Mouse (Mus musculus) telencephalon, adult 2 months (tissue): Measurements from ENCODE around the gene Zfp296.
"Not testable (repeated sequence)": the region's sequence is repeated elsewhere in the genome, so short reads cannot be mapped to it uniquely, and the experiment has no call there.

Experiments used
- DNase-seq: peaks from one replicate; pipeline ENCODE4 v3.0.0-alpha.2; 2011; ENCODE audit warnings: low read depth, low spot score

Gene Zfp296

DNA sequence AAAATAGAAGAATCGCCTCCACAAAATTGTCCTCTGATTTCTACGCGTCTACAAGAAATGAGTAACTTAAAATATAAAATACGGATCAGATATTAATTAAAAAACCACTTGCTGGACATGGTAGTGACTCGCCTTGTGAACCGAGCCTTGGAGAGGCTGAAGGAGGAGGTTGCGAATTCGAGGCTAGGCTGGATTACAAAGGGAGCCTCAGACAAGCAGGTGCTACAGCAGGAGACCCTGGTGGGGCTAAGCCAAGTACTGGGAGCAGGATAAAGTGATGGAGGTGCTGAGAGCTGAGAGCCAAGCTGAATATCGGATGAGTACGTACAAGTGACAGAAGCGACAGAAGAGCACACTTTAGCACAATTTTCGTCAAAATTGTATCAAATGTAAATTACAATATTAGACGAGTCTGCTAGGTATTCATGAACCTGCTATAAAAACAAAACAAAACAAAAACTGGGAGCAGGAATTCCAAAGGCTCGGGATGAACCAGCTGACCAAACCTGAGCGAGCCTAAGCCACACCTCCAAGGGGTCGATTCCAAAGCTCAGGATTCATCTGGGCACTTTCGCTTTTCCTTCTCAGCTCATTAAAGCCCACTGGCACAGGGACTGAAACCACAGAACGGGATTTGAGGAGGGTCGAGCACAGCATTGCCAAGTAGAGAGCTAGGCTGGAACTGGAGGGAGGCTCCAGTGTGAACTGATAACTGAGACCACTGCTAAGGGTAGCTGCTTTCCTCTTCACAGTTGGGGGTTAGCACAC lies 14.3 kb upstream of the Zfp296 start, which contains the start of gene Ppp1r37:
Gene Ppp1r37, minus strand, starts transcription at position 434 of the 768 bp plus-strand sequence.
- no peak for DNase-seq

DNA sequence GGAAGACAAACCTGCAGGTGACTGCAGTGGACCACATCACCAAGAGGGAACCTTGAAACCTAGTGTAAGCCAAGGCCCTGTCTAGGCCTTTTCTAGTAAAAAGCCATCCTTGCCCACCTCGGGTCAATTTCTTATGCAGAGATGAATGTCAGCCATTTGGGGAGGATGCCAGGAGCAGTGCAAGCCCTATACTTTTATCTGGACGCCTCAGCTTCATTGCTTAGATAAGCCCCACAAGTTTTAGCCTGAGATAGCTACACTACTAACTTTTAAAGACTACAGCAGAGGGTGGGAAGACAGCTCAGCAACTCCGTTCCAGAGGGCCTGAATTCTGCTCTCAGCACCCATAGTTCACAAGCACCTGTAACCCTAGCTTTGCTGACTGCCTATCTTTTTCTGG lies 13.2 kb upstream of the Zfp296 start:
- no peak for DNase-seq

DNA sequence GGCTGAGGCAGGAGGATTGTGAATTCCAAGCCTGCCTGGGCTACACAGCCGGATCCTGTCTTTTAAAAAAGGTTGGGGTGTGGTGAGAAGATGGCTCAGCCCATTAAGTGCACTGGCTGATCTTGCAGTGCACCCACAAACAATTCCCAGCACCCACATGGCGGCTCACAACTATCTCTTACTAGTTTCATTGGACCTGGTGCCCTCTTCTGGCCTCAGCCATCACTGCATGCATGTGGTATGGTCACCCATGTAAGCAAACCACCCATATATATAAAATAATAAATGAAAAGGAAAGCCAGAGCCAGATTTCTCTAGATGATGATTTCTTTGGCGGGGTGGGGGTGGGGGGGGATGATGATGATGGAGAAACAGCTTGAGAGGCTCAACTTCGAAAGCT lies 12.6 kb upstream of the Zfp296 start:
- no peak for DNase-seq

DNA sequence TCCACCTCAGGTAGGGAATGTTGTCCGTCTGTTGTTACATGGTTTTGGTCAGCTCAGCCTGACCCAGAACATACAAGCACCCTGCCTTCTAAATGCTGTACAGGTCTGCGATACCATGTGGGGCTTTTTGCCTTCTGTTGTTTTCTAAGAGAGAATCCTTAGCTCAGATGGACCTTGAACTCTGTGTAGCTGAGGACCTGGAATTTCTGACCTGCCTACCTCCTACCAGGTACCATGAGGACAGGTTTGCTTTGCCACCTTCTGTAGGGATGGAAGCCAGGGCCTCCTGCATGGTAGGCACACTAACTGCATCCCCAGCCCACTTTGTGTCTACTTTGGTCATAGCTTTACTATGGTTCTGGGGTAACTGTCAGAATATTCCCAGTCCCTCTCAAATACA lies 11.3 kb upstream of the Zfp296 start:
- no peak for DNase-seq

DNA sequence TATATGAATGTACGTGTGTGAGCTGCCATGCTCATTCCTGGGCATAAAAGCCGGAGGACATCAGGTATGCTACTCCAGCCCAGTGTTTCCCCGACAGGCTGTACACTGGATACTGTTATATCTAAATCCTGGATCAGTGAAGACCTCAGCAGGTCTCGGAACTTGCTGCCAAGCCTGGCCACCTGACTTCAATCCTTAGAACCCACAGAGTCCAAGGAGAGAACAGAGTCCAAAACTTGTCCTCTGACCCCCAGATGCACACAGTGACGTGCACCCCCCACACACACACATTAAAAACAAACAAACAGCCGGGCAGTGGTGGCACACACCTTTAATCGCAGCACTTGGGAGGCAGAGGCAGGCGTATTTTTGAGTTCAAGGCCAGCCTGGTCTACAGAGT lies 9.7 kb upstream of the Zfp296 start:
- DNase-seq: no peak

DNA sequence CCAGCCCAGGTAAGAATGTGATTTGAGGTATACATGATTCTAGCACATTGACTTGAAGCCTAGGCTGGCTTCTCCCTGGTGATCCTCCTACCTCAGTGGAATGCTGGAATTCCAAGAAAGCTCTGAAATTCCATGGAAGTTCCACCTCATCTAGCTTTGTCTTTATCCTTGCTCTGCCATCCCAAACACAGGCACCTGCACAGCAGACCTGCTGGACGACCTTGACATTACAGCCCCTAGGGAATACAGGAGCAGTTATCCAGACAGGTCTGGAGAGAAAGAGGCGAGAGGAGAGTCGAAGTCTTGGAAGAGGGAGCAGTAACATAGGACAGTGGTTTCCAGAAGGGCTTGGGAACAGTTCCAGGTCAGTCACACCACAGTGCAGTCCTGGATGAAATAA lies 7.4 kb upstream of the Zfp296 start:
- no peak for DNase-seq

DNA sequence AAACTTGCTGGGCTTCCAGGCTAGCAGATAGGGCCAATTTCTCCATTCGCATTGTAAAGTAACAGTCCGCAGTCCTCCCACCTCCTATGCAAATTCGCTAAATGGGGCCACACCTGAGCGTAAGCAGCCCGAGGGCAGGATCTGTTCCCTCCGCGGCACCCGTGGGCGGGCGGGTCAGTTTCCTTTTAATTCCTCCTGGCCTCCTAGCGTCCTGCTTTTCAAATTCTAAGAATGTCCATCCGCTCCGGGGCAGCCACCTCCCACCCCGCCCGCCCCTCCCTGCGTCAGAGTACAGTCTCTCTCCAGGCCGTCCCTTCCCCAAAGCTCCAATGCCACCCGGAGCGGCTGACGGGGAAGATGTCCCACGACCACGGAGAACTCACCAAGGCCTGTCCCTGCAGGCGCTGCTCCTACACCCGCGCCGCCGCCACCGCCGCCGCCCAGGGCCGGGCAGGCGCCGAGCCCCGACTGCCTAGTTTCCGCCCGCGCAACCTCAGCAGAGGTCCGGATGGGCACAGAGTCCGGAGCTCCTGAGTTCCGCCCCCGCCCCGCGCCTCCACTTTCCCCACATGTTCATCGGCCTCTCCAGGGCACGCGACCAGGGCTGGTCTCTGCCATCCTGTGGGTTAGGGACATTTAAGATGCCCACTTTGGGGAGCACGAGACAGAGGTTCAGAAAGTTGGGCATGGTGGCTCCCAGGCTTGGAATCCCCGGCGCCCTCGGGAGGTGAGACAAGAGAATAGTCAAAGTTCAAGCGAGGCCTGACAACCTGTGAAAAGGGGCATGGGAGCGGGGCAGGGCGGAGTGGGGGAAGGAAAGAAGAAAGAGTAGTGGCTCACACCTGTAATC lies 3.9 kb upstream of the Zfp296 start:
- DNase-seq: no peak

DNA sequence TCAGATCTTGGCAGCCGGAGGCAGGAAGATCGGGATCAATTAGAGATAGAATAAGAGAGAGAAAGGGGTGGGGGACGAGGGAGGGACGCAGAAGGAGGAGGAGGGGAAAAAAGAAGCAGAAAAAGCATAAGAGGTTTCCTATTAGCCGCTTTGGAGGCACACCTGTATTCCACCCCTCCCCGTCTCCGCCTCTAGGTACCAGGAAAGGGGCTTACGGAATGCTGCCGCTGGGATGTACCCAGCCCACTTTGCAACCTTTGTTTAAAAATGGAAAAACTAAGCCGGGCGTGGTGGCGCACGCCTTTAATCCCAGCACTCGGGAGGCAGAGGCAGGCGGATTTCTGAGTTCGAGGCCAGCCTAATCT lies 3.3 kb upstream of the Zfp296 start:
- DNase-seq: no peak

DNA sequence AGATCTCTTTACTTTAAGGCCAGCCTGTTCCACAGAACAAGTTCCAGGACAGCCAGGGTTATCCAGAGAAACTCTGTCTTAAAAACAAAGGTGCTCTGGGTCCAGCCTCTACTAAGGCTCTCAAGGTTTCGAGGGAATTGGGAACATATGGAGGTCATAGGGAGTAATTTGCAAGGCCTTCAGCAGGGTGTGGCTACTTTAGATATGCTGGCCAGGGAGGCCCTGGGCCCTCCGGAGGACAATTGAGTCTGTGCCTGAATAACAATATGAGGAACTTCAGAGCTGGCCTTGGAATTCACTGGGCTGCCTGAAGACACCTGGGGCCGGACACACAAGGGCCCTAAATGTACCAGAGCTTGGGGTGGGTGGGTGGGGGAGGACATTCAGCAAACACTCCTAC lies 1.5 kb upstream of the Zfp296 start:
- DNase-seq: no peak

DNA sequence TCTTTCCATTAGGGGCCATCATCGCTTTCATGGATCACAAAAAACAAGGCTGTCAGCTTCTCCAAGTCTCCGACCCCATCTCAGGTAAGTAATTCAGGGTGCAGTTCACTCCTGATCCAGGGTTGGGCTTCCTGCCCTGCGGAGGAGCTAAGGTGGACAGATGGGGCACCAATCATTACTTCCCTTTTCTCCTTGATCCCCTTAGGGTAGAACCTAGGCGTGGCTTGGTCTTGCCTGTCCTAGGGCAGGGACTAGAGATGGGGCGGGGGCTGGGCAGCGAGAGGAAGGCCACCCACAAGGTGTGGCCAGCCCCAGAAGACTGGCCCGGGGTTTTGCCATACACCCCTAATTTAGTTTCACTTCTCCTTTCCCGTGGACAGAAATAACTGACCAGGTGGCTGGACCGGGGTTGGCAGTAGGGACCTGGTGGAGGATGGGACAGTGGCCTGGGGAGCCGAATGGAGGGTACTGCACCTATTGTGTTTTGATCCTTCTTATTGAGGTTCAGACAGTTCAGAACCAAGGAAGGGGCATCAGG lies 859 bp downstream of the Zfp296 start:
- DNase-seq: no peak

DNA sequence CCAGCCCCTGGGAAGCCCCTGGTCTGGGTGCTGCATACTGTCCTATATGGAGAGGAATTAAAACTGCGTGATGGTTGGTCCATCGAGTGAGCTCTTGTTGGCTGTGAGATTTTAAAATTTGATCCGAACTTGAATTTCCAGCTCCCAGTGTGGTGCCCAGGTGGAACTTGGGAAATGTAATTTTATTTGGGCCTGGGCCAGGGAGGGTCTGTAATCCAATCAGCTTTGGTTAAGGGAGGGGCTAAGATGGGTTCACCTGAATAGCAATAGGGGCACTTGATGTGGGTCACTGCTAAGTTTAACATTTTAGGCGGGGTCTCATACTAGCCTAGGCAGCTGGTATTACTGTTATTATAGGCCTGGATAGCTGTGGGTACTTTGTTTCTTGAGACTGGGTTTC lies 1.3 kb downstream of the Zfp296 start:
- no peak for DNase-seq

DNA sequence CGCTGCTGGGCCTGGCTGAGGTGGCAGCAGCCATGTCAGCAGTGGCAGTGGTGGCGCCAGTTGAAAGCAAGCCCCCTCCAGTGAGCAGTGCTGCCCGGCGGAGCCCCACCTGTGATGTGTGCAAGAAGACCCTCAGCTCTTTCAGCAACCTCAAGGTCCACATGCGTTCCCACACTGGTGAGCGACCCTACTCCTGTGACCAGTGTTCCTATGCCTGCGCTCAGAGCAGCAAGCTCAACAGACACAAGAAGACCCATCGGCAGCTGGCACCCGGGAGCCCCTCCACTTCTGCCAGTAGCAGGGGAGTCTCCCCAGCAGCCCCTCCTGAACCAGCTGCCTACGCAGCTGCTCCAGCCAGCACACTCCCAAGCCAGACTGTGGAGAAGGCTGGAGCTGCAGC lies 2.7 kb downstream of the Zfp296 start:
- no peak for DNase-seq

DNA sequence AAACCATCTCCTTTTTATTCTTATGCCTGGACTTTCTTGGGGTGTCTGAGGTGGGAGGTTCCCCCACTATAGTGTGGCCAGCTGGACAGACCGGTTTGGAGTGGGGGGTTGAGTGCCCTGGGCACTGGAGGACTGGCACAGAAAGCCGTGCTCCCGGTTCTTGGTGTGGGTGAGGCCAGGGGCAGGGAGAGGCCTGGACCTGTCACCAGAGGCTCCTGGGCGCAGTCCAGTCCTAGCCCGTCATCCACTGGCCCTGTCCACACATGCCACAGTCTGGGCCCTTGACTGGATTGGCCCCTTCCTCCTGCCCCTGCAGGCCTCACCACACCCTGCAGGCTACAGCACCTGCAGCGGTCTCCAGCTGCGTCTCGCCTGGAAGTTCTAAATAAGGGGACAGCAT lies 3.5 kb downstream of the Zfp296 start:
- DNase-seq: no peak

DNA sequence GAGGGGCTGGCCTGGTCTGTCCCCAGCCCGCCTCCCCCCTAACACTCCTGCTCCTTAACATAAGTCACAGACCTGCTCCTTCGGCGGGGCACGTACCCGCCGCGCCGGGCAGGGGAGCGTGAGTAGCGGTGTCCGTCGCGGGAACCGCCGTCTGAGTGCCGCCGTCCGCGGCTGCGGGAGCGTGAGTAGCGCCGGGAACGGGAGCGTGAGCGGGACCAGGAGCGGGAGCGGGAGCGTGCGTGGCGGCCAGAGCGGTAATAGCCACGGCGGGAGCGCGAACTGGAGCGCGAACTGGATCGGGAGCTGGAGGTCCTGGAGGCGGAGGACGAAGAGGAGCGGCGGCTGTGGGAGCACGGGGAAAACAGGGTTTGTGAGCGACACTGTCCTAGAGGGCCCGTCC lies 9.2 kb downstream of the Zfp296 start:
- no peak for DNase-seq

DNA sequence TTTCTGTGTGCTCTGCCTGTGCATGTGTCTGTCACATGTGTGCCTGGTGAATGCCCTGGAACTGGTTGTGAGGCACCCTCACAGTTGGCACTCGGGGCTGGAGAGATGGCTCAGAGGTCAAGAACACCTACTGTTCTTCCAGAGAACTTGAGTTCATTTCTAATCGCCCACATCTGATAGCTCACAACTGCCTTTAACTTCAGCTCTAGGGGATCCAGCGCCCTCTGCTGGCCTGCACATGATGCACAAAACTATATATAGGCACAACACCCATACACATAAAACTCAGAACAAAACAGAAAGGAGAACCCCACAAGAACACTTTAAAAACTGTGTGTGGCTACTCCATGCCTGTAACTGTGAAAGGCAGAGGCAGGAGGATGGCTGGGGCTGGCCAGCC lies 12.1 kb downstream of the Zfp296 start:
- peak; percentile 18 for DNase-seq

DNA sequence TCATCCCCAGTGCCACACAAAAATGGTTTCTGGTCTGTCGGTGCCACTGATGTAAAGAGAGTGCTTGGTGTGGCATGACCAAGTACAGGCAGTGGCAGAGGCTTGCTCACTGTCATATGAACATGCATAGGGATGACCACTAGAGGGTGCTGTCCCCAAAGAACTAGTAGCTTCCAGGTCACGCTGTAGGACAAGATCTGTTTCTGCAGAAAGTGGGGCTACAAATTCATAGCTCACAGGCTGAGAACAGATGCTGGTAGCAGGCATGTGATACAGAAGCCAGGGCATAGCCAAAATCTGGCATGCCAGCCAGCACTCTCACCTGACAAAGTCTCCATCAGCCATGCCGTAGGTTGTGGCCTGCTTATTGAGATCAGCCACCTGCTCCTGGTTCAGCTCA lies 12.8 kb downstream of the Zfp296 start:
- DNase-seq: peak; percentile 73

DNA sequence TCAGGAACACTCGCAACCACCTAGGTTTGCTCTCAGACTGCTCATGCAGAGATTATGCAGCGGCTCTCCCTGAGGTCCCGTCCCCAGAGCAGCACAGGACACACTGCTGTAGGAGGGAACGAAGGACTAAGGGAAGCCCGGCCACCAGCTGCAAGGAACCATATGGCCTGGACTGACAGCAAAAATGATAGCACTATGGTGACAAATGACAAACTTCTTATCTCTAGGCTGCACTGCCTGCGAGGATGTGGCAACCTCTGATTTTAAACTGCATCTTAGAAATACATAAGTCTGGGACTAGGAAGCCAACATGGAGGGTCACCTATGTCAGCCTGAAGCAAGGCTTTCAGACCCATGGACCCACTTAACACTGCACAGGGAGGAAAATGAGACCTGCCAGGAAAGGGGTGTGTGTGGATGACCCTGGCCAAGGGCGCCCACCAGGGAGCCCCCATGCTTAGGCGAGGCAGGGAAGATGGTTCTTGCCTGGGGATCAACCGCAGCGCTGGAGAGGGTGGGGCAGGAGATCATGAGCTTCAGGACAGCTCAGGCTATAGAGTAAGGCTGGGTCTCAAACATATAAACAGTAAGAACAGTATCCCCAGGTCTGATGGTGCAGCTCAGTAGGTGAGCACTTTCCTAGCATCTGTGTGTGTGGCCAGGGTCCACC lies 16.1 kb downstream of the Zfp296 start:
- DNase-seq: no peak

DNA sequence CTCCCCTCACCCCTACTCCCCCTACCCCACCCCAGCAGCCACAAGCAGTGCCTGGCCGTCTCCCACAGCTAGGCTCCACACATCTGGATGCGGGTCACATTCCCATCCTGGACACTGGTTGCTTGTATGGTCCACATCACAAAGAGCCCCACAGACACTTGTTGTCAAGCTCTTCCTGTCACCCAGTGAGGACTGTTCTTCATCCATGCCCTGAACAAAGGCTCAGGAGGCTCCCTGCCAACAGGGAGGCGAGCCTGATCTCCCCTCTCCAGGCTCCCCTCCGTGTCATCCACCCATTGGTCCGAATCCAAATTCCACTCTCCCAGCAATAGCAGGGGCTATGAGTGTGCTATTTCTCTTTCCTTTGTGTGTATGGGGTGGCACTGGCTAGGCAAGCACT lies 23.5 kb downstream of the Zfp296 start:
- DNase-seq: peak; percentile 85

DNA sequence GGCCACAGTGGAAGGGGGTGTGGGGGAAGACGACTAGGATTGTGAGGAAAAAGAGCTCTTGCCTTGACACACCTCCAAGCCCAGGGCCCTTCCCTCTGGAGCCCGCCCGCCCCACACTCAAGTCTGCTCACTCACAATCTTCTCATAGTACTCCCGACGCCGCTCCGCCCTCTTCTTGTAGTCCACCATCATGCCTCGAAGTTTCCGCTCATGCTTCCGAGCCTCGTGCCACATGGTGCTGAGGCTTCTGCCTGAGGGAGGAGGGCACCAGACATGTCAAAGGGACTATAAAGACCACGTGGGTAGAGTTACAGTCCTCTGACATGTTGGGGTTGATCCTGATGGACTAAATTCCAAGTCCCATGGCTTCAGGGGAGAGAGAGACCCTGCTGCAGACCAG lies 26.0 kb downstream of the Zfp296 start:
- DNase-seq: no peak

DNA sequence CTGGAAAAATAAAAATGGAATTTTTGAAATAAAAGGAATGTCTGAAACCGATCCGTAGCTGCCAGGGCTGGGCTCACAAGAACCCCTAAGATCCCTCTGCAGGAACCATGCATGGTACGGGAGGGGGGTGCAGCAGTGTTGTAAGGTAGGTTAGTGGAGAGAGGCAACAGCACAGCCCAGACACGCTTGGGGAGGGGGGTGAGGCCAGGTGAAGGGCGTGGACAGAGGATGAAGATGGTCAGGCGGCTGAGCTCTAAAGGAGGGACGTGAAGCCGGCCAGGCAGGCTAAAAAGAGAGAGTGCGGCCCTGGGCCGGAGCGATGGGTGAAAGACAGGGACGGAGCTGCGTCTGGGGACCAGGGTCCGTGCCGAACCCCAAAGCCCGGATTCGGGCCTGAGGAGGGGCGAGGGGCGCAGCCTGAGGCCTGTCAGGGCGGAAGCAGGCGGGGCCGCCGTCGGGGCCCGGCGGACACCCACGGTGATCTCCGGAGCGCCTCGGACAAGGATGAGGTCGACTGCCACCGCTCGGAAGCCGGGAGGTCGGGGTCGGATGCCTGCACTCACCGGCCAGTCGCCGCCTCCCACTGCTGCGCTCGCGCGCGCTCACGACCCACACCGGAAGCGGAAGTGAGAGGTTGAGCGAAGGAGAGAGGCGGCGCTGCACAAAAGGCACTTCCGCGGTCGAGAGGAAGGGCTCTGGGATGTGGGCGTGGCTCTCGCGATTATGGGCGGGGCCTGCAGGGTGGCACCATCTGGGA lies 26.9 kb downstream of the Zfp296 start, which contains the start of gene Clasrp:
Gene Clasrp, minus strand, starts transcription at position 638 of the 757 bp plus-strand sequence.
- DNase-seq: peak; percentile 85

DNA sequence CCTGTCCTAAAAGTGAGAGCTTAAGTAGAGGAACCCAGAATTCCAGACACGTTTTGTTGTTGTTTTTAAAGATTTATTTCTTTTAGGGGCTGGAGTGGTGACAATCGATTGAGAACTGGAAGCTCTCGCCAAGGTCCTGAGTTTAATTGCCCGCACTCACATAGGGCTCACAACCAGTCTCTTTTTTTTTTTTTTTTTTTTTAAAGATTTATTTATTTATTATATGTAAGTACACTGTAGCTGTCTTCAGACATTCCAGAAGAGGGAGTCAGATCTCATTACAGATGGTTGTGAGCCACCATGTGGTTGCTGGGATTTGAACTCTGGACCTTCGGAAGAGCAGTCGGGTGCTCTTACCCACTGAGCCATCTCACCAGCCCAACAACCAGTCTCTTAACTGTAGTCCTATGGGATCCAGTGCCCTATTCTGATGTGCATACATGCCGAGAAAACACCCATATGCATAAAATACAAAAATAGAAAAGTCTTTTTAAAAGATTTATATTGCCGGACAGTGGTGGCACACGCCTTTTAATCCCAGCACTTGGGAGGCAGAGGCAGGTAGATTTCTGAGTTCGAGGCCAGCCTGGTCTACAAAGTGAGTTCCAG lies 27.6 kb downstream of the Zfp296 start:
- DNase-seq: not testable (repeated sequence)
